Mouse (Mus musculus) heart, postnatal 25 days (tissue): ENCODE data around the gene Zic4. TPM values are rescaled to one million over a fixed set of nuclear protein-coding genes. Genes with fewer than 3 reads are reported as not detected.

Experiments
- DNase-seq: peaks from one replicate; pipeline ENCODE4 v3.0.0; 2022; ENCODE audit warnings: low spot score
- intact Hi-C: fragments of 180-260 bp; cut with DNase I; formaldehyde crosslinking; loops from one replicate; pipeline ENCODE4 v1.15.1; 2025
- total RNA-seq, 2 experiments: library from RNA; stranded (reverse); gene quantifications; 2 replicates each; pipeline ENCODE4 v1.2.3; 2021

Zic4 gene
- total RNA-seq, 2 experiments from 2014 or later, result not detected

DNA sequence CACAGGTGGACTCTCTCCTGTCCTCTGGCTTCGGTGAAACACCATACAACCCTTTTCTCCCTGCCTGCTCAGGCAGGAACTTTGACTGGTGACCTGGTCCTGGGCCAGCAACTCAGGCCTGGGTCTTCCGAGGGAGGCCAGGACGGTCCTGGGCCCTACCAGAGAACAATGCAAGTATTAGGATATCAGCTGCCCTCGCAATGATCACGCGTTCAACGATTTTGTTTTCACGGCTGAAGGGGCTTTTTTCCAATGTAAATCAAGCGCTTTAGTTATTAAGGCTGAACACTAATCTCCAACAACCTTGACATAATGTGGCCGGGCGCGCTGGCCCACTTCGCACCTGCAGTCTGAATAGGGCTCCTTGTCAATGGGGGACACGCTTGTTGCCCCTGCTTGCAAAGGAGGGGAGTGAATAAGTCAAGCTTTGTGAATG lies 32.0 kb downstream of the Zic4 start:
- intact Hi-C loops, result no loop called here
- DNase-seq, result no peak

DNA sequence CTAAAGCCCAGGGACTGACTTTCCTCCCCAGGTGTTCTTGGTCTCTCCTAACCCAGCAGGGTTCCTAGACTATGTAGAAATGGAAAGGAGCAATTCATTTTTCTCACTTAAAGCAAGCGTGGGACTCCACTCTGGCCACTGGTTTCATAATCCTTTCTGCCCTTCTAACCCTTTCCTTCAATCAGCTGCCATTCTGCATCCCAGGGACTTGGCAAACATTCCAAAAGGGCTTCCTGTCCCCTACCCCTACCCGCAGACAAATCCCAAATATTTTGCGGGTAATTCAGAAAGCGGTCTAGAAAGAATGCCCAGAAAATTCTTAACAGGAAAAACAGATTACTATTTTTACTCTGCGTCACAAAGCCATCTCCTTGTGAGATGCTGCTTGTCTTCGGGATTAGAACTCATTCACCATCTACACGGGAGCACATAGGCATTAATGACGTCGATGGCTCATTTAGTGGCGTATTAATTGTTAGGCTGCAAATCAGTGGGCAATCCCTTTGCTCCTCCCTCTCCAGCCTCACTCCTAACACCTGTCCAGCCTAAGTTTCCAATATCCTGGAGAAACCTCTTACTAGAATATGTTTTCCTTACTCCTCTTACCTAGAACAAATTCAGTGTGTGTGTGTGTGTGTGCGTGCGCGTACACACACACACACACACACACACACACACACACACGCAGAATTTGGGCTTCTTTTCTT lies 33.0 kb downstream of the Zic4 start:
- DNase-seq, result no peak
- intact Hi-C loops, result no loop called here

DNA sequence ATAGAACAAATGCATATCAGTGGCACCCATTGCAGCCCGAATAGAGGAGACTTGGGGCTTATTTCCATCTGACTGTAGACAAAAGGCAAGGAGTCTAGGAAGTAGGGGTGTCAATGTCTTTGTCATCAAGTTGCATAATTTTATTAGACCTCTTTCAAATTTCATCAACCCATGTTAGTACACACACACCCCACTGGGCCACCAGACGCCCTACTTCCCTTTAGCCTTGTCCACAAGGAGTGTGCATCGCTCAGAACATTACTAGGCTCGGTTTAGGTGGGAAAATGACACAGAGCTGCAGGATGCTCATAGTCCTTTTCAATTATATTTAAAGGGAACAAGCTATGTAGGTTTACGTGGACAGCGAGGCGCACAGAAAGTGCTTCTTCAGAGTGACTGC lies 37.8 kb downstream of the Zic4 start:
- DNase-seq, result no peak
- intact Hi-C loops, result no loop called here

DNA sequence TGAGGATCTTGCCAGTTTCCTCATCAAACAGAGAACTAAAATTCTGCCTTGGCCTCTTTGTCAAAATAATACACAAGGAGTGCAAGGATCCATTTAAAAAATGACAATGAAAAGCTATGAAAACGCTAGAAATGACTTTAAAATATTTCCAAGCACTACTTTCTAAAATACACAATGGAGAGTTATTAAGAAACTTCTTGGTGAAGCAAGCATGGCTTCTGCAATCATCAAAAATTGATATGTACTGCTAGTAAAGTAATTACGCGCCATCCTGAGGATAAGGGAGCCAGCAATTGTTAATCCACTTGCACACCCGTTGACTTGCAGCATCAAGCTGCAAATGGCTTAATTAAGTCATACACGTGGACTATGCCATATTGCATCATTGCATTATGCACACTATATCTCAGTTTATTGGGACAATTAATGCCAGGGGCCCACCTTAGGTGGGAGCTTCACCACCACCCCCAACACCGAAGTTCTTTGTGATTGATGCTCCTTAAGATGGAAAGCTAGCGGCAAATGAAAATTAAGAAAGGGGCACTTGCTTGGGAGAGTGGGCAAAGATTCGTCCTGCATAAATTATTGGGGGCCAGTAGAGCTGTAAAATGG lies 38.4 kb downstream of the Zic4 start:
- no peak for DNase-seq
- intact Hi-C loops, result no loop called here

DNA sequence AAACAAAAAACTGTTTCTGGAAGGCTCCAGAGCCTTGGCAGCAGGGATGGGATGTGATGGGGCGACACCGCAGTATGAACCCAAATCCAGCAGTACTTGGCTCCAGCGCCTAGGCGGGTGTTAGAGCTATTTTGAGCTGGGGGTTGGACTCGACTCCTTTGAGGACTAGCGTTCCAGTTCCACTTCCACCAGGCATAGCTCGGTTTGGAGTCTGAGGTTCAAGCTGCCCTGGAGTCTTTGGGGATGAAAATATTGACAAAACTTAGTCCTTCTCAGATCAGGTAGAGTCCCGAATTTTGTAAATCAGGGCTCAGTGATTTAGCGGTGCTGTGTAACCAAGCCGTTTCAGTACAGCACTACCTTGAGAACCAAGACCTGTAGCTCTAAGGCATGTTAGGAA lies 39.3 kb downstream of the Zic4 start:
- no peak for DNase-seq
- intact Hi-C loops, result no loop called here

DNA sequence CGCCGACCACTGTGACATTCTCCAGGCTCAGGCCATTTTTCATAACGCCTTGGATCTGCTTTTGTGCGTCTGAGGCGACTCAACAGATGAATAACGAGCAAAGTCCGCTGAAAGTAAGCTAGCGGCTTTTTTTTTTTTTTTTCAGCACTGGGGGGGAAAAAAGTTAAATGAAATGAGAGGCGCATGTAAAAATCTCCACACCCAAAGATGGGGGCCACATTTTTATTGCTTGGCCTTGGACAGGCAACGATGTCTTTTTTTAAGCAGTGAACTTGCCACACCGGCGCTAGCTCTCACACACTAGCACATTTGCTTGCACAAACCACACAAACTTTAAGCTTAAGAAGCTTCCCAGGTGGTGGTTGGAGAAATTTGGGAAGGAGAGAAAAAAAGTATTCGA lies 42.0 kb downstream of the Zic4 start:
- DNase-seq, result no peak
- intact Hi-C loops, result no loop called here

DNA sequence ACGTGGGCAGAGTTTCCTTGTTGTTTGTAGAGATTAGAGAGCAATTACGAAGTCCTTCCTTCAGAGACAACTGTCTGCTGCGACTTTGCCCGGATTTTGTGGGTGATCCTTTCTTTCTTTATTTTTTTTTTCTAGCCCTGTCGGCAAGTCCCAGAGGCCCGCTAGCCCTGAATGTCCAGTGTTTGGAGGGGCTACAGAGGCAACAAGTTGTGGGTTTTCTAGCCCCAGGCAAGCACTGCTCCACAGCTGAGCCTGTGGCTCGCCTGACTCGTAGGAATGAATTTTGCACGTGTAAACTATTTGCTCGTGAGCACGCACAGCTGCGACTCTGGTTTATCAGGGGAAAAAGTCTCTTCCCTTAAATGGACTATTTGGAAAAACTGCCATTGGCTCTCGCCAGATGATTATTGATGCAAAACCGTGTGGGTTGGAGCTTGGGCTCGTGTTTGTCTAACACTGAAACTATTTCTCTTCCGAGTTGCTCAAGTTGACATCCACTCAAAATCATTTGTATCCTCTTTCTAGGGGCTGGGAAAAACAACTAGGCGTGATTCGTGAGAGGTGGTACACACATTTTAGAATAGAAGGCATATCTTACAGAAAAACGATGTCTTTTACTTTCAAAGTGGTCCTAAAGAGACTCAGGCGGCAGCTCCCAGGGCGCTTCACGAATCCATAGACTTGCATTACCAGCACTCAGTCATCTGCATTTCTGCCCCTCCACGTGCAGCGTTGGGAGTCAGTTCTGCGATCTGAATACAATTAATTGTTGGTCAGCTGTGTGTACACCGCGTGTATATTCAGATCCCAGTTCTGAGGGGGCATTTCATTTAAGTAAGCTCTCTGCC lies 42.9 kb downstream of the Zic4 start:
- intact Hi-C loops, result no loop called here
- DNase-seq, result no peak

DNA sequence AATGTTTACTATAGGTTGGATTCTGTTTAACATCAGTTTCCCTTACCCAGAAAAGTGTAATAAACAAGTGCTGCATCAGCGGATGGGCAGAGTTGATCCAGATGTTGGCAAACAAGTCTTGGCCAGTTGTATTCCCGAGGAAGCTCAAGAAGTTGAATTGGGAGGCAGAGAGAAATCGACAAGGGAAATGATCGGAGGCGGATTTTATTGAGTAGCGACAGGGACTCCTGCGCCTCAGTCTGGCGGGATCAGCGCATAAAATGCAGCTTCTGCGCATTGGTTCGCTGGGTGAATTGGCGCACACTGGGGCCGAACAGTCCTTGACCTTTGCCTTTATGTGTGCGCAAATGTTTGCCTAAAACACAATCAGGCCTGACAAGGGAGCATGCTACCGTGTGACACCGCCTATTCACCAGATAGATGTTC lies 43.6 kb downstream of the Zic4 start:
- DNase-seq, result no peak
- intact Hi-C loops, result no loop called here

DNA sequence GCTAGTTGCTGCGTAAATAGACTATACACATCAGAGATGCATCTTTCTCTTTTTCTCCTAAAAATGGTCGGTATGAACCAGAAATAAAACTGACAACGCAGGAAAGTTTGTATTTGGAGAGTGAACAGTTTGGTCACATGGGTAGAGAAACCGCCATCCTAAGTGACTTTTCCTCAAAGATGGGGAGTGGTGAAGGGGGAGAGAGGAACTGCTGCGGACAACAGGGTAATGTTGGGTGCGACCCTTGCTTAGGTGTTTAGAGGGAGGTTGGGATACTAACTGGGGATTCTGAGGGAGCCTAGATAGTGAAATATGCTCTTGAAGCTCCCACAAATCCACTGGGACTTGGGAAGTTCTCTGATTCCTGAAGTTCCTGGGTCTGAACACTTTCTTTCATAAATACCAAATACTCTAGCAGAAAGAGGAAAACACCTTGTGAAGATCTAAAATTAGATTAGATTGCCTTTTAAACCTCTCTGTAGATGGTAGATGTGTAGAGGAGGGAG lies 44.1 kb downstream of the Zic4 start:
- DNase-seq, result no peak
- intact Hi-C loops, result no loop called here

DNA sequence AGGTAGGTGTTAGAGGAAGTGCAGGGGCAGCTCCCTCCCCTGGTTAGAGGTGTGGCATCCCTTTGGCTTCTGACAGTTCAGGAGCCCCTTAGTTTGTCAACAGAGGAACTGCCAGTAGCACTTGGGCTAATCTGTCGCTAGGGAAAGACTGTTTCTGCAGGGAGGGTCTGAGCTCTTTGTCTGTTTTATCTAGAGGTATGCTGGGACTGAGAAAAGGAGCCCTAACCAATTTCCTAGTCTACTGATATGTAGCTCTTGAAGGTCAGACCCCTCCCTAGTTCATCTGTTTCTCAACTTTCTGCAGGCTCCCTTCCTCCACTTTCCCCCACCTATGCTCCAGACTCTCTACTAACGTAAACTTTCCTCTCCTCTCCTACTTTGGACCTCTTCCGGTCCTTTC lies 47.6 kb downstream of the Zic4 start:
- no peak for DNase-seq
- intact Hi-C loops, result no loop called here

DNA sequence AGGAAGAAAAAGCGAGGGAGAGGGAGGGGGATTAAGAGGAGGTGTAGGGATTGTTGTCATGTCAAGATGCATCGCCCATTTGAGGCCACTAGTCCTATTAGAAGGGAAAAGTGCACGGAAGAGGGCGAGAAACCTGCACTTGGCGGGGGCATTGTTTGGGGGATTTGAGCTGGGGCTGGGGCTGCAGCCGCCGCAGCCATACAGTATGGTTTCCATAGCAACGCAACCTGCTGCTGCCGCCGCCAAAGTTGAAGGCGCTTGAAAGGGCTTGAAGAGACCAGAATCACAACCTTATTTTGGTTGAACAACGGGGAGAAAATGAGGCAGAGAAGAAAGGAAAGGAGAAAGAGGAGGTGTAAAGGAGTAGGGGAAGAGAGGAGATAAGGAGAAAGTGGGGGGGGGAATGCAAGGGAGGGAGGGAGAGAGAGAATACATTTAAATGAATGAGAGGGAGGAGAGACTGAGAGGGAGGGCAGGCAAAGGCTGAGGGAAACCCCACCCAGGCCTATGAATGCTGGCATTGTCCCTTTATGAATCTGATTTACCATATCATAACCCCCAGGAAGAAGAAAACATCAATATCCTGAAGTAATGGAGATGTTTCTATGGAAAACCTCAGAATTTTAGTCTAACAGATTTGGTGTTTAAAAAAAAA lies 51.9 kb downstream of the Zic4 start:
- intact Hi-C loops, result no loop called here
- no peak for DNase-seq

DNA sequence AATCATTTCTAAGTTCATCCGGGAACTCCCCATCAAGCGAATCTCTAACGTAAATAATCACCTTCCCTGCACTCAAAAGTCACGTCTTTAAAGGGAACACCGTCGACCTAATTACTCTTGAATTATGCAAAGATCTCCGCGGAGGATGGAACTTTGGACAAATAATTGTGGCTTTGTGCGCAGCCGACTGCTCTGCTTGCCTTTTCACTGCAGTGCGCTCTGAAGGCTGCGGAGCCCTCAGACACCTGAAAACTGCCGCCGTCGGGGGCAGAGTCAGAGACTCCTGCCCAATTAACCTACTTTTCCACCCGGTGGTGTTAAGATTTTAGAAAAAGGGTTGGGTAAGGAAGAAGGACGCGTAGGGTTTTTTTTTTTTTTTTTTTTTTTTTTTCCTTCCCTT lies 58.2 kb downstream of the Zic4 start:
- no peak for DNase-seq

More for the DNA sequence above, 58.2 kb downstream of the Zic4 start:
- intact Hi-C loops, result no loop called here

Other genes with a start within 250 kb of the Zic4 start
- not detected for gene Zic1, start 3.4 kb downstream of the Zic4 start, total RNA-seq